Mouse (Mus musculus) E14TG2a.4 (cell line): Measurements from ENCODE around the gene Myl3.

Source experiments
- CTCF ChIP-seq: conservative IDR thresholded peaks from 2 replicates; pipeline ENCODE4 v1.5.1; 2014; ENCODE audit warnings: low read length
- POU5F1 ChIP-seq: IDR thresholded peaks from 2 replicates; pipeline ENCODE4 v1.6.1; 2014; ENCODE audit warnings: low read length, borderline replicate concordance

- TF ChIP-seq CTCF (no peak), POU5F1 (no peak)
These were observed 46.4 kb upstream of the Myl3 start for GRCm38 (mm10) chr9:110695165-110695755.
